Mouse (Mus musculus) c-Kit-positive CD71-positive TER-119-positive erythroid progenitor cells, embryonic 14.5 days (primary cell): Measurements from ENCODE around the gene Igdcc3.

Experiments used
- DNase-seq: peaks from one replicate; pipeline ENCODE4 v3.0.0-alpha.2; 2013; ENCODE audit warnings: low spot score

The Igdcc3 gene

DNA sequence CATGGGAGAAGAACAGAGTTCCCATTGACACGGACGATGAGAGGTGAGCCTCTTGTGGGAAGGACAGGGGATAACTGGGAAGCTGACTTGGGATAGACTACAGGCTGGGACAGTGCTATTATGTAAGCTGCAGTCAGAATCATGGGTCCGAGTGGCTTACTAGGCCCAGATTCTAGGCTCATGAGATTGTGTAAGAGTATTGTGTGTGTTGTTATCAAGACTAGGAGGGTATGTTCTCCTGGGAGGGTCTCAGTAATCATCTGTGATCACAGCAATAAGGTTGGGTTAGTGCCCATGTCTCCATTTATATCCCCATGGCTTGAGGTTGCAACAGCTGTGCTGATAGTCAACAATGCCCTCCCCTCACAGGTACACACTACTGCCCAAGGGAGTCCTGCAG, 36.5 kb downstream of the Igdcc3 start:
- DNase-seq, result no peak

DNA sequence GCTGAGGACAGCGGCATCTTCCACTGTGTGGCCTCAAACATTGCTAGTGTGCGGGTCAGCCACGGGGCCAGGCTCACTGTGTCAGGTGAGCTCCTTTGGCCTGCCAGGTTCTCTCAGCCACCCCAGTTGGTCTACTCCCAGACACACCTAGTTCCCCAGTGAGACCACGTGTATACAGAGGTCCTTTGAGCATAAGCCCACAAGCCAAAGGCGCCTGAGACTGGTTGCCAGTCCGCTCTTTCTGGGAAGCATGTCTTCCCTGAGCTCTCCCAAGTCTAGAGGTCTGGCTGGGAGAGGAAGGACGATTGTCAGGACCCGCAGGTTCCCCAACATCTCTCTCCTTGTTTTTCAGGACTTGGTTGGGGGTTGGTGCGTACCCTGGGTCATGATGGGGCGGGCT, 36.9 kb downstream of the Igdcc3 start:
- DNase-seq, result no peak

DNA sequence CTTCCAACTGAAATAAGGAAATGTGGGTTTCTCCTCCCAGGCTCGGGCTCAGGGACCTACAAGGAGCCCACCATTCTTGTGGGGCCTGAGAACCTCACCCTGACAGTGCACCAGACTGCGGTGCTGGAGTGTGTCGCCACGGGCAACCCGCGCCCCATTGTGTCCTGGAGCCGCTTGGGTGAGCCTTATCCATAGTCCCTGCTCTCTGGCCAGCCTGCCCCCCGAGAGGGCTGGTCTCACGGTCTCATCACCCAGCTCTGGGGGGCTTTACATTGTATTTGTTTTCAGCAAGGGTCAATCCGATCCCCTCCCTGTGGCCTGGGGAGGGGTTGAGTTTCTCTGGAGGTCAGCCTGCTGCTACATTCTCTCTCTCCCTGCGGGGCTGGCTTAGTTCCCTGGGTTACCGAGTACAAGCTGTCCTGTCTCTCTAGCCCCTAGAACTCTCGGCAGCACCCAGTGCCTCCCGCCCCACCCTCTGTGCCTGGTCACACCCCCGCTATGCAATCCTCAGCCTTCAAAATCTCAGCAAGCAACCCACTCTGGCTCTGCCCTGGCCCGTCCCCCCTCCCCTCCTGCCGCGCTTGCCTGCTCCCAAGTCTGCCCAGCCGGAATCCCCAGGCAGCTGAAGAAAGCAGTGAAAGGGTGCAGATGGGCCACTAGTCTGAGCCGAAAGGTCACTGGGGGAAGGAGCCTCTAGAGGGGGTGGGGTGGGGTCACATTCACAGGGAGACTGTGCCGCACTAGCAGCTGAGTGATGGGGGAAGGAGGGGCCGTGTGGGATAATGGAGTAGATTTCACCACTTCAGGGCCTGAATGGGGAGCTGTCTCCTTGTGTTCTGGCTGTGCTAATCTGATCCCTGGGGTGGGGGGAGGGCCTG, 37.6 kb downstream of the Igdcc3 start:
- no peak for DNase-seq

DNA sequence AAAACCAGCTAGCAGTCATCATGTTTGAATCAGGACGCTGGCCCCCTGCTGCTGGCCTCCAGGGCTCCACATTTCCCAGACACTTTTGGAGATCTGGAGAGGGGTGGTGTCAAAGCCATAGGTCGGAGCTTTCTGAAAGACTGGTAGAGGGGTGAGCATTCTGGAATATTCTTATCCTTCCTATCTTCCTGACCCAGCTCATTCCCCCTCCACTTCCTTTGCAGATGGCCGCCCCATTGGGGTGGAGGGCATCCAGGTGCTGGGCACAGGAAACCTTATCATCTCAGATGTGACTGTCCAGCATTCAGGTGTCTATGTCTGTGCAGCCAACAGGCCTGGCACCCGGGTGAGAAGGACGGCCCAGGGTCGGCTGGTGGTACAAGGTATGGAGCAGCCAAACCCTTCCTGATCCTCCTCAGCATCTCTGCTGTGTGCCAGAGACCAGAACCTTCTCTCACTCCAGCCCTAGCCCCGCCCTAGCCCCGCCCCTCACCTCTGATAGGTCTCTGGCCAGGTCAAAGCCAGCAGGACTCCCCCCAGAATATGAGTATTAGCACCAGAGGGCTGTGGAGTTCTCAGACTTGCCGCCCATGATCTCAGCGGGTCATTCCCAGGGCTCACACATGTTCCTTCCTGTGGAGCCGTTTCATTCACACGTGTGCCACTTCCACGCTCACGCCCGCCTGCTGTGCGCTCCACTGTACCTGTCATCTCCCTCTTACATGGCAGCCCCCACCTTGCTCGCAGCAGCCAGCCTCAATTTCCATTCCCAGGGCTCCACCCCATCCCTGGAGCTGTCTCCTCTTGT, 39.0 kb downstream of the Igdcc3 start:
- no peak for DNase-seq

DNA sequence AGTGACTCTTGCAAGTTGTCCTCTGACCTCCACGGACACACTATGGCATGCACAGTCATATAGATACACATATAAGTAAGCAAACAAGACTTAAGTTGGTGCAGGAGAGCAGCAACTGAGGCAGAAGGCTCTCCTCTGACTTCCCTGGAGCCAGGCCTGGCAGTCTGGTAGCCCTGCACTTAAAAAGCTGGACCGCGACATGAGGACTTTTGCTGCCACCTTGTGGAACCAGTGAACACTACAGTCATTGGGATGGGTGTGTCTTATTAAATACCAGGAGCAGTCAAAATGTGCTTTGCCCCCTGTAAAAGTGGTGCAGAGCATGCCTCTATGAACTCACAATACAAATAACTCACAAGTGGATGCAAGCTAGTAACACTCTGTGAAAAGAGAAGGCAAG, 47.6 kb downstream of the Igdcc3 start:
- DNase-seq, result peak; percentile 83

- no peak for DNase-seq
Observed at GRCm38 (mm10) chr9:65190306-65190705, 49.3 kb downstream of the Igdcc3 start.

- DNase-seq, result no peak
Observed at GRCm38 (mm10) chr9:65191389-65191754, 50.4 kb downstream of the Igdcc3 start.

DNA sequence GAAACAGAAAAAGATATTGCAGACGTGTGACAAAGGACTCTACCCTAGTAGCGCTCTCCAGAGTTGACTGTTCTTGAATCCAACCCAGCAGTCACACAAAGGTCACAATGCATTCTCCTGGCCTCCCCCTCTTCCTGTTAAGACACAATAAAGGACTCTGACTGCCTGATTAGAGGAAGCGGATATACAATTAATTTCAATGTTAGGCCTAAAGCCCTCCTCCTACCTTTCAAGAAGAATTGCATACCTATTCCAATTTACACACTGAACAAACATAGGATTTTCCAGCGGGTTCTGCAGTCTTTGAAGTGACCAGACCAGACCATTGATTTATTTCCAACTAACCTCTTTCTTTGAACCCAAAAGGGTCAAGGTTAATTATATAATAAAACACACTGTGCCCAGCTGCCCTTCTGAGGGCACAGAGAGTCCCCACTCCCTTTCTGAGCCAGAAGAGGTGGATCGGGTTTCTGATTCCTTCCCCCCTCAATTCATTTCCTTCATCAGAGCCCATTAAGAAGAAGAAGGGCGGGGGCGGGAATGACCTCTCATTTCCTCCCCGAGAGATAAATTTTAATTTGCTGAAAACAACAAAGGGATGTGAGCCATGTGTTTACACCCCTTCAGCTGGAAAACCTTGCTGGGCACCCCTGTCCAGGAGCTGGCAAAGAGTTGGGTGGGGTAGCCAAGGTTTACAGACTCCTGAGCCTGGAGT, 50.9 kb downstream of the Igdcc3 start:
- DNase-seq, result no peak

DNA sequence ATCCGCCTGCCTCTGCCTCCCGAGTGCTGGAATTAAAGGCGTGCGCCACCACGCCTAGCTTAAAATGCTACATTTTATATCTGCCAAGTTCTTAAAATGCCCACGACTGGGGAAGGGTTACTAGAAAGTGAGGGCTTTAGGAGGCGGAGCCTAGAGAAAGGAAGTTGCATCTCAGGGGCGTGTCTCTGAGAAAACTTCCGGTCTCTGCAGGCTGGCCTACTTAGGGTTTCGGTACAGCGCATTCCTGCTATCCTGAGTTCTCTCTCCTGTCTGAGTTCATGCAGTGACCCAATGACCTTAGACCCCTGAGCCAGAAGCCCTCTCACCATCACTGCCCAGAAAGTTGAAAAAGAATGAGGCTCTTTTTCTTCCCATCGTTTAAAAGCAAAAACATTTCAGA, 52.2 kb downstream of the Igdcc3 start:
- no peak for DNase-seq

DNA sequence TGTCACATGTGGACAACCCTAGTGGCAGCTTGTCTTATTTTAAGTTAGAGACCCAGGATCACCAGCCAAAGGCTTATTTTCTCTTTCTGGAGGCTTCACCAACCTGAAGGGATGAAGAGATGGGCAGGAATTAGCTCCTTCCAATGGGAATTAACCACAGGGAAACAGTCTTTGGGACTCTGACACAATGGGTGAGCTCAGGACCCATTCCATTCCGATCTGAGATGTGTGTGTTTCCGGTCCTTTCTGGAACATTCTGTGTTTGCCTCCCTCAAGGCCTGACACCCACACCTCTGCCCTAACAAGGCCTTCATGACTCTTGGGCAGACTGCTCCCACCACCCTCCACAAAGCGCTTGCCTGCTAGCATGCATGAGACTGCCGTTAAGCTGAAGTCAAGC, 54.1 kb downstream of the Igdcc3 start, which contains the start of gene Parp16:
Parp16 (plus strand) TSS at position 301 of the 400 bp plus-strand sequence.
- no peak for DNase-seq

GRCm38 (mm10) chr9:65195621-65195981, 54.6 kb downstream of the Igdcc3 start:
- no peak for DNase-seq

DNA sequence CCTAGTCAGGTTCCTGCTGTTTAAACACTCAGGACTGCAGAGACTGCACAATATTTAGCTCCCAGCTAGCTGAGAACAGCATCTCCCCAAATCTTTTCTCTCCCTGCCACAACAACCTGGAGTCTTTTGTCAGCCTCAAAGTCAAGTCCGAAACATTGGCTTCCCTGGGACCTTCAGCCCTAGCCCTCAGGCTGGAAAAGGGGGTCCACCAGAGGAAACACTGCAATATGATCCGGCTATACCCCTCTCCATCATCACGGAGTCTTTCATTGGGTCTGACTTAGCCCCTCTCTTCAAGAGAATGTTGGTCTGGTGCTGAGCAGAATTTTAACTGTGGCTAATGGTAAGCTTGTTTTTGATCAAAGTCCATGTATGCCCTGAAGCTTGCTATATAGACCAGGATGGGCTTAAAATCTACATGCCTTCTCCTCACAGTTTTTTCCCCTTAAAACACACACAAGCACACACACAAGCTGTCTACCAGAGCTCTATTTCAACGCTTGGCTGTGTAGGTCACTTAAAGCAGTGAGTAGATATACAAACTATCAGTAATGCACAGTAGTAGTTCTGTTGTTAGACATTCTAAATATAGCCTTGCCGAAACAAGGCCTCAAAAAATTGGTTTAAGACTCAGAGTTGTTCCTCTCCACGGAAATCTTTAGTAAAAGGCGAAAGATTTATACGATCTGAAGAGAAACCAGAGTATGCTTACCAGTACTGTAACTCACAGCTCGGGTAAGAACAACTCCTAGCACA, 55.2 kb downstream of the Igdcc3 start:
- peak; percentile 80 for DNase-seq

DNA sequence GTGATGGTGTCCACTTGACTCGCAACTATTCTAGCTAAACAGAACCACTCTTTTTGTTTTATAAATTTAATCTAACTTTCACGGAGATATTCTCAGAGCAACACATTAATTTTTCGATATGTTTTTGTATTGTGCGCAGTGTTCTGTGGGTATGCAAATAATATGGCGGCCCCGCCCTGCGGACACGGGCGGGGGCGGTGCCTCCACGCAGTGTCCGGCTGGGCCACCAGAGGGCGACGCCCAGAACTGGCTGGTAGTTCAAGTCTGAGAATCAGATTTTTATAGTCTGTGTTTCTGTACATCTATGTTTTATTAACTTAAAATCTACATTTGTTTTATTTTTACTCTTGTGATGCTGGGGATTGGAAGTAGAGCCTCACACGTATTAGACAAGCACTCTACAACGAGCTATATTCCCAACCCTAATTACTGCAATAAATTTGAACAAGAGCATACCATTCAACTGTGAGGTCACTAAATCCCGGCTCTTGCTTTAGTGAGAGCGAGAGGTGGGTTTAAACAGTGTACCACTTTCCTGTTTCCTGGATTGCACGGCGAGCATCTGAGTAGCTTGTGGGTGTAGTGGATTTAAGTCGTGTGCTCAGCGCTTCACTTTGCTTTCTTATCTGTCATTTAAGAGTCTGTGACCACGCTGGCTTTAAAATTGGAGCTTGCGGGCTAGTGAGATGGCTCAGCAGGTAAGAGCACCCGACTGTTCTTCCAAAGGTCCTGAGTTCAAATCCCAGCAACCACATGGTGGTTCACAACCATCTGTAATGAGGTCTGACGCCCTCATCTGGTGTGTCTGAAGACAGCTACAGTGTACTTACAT, 56.0 kb downstream of the Igdcc3 start:
- peak; percentile 91 for DNase-seq

DNA sequence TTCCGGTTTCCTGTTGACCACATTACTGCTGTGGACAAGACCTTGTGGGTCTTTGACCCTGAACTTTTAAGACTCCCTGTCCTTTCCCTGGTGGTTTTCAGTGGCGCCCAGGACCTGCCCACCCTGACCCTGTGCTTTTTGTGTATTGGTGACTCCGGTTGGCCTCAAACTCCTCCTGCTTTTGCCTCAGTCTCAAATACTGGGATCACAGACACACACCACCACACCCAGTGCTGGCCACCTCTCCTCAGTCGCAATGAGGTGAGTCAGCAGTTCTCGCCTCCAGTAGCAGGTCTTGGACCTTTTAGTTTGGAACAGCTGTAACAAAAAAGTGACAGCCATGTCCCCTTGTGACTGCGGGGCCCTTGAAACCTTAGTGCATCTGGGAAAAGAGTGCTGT, 56.8 kb downstream of the Igdcc3 start:
- DNase-seq, result peak; percentile 69

DNA sequence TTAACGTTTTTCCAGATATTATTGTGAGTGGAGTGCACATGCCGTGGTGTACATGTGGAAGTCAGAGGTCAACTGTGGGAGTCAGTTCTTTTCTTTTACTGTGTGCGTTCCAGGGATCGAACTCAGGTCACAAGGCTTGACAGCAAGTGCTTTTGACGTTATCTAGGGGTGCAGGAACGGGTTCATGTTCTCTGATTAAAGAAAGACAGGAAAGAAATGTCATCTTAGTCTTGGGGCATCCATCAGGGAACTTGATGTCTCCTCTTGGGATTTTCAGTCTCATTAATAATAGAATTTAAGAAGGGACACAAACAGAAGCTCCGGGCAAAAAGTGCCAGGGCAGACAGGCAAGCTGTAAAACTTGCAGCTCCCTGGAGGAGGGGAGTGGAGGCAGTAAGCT, 58.7 kb downstream of the Igdcc3 start:
- no peak for DNase-seq

- peak; percentile 12 for DNase-seq
Observed at GRCm38 (mm10) chr9:65200606-65201005, 59.6 kb downstream of the Igdcc3 start.

- DNase-seq, result no peak
Observed at GRCm38 (mm10) chr9:65201021-65201380, 60.0 kb downstream of the Igdcc3 start.

GRCm38 (mm10) chr9:65201381-65202164, 60.6 kb downstream of the Igdcc3 start:
- DNase-seq, result peak; percentile 93

DNA sequence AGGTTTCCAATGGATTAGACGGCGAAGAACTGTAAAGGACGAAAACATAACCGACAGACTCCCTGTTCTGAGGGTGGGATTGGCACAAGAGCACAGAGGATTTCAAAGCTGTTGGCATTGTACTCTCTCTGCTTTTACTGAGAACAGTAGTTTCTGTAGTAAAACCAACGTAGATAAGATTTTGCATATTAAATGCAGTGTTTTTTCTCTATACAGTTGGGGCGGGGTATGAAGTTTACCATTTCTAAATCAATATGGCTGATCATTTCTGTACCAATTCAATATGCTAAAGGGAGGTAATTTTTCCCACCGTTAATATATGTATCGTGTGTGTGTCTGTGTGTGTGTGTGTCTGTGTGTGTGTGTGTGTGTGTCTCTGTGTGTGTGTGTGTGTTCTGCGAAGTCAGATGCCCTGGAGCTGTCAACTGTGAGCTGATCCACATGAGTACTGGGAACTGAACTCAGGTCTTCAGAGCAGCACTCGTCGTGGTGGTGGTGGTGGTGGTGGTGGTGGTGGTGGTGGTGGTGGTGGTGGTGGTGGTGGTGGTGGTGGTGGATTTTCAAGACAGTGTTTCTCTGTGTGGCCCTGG, 61.3 kb downstream of the Igdcc3 start:
- DNase-seq, result no peak
